Mouse (Mus musculus): Measurements from ENCODE around the gene Mical3.

The Mical3 gene

DNA sequence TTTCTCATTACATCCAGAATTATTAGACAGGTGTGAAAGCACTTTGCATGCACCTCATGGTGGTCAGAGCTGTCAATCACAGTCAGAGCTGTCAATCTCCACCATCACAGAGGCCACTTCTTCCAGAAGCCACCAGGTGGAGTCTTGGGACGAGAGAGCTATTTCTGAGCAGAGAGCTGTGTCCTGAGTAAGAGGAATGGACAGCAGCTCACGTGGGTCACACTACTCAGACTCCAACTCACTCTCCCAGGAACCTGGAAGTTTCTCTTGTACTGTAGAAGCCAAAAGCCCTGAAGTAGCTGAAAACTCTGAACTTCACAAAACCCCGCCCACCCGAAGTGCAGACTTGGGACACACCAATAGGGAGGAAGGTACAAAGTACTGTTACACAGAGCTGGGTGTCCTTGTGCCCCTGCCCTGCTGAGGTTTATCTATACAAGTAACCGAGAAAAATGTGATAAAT is 227.3 kb downstream of the Mical3 start:
- peak in 1 of 2 experiments; percentile 55 for DNase-seq (ENCODE audit: low spot score in 2 of 2)

DNA sequence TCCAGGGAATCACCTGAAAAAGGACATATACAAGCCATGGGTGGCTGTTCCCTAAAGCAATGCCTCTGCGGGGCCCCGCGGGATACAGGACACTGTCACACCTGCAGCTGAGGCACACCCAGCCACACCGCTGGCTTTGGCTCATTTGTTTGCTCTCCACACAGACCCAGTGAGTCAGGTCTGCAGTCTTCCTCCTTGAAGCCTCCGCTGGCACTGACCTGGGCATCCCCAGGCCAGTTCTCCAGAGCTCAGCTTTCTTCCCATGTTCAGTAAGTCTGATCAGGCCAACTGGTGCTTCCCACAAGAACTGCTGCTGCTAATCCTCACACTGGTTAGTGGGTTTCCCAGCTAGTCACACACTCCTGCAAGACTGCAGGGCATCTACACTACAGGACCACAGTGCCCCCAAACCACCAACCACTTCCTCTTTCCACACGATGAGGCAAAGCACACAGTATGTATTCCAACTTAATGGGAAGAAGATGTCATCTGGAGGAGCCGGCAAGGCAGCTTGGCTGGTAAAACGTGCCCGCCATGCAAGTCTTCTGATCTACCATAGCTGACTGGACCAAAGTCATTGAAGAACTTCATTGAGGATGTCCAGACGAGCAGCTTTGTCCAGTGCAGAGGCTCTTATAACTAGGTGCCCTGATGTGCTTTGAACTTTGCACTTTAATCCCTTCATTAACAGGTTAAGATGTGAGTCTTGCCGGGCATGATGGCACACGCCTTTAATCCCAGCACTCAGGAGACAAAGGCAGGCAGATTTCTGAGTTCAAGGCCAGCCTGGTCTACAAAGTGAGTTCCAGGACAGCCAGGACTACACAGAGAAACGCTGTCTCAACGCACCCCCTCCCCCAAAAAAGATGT is 228.8 kb downstream of the Mical3 start:
- DNase-seq (ENCODE audit: low spot score in 2 of 2), result peak; percentile 48 to 51

DNA sequence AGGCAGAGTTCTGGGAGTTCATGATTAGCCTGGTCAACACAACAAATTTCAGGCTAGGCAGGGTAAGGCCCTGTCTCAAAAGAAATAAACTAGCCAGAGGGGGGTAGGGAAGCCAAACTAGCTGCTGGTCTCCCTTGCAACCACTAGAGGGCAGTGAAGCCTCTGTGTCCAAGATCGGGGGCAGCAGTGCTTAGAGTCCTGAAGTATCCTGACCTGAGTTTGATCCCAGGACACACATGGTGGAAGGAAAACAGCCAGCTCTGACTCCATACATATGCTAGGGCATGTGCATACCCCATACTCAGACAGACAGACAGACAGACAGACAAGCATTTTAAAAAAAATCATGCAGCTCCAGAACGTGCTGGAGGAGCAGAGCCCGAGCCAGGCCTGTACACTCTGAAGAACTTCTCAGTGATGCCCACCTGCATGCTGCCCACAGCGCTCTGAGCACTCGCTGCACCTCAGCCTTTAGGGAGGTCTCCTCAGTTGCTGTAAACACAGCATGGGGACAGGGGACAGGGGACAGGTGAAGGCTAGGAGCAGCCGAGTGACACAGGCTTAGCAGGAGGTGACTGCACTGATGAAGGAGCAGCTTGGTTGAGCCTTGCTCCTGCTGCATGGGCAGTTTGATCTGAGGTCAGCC is 232.5 kb downstream of the Mical3 start:
- peak in 1 of 2 experiments; percentile 65 for DNase-seq (ENCODE audit: low spot score in 2 of 2)

DNA sequence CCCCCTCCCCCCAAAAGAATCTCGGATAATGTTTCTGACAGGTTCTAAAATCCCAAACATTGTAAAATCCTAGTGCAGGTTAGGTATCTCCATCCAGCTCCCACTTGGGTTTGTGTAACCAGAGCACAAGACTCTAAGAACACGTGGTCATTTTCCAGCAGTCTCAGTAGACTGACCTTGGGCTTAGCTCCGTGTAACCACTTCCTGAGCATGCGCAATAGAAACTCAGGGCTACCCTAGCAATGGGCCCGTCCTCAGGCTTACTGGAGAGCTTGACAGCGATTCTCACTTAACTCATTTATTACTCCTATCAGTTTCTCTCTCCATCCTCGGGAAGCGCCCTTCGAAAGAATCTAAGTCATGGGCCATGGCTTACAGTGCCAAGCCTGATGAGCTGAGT is 236.3 kb downstream of the Mical3 start:
- DNase-seq (ENCODE audit: low spot score in 2 of 2), result no peak

DNA sequence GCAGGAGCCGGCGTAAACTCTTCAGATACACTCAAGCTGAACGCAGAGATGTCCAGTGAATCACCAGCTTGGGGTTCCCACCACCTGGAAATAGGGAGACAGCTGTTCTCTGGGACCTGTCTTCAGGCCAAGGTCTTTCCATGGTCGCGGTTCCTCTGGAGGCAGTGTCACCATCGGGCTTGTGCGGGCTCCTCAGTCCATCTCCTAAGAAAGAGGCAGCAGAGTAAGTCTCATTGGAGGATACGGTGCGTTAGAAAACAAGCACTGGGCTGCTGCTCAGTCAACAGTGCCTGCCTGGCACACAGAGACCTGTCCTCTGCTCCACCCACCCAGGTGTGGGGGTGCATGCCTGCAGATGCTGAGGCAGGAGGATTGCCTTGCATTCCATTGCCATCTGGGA is 236.7 kb downstream of the Mical3 start:
- no peak for DNase-seq (ENCODE audit: low spot score in 2 of 2)

DNA sequence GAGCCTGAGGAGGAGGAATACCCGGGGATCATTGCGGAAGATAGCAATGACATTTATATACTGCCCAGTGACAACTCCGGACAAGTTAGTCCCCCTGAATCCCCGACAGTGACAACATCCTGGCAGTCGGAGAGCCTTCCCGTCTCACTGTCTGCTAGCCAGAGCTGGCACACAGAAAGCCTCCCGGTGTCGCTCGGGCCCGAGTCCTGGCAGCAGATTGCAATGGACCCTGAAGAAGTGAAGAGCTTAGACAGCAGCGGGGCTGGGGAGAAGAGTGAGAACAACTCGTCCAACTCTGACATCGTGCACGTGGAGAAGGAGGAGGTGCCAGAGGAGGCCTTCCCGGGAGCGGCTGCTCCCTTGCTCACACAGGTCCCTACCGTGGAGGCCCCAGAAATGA is 244.1 kb downstream of the Mical3 start:
- no peak for DNase-seq (ENCODE audit: low spot score in 2 of 2)

DNA sequence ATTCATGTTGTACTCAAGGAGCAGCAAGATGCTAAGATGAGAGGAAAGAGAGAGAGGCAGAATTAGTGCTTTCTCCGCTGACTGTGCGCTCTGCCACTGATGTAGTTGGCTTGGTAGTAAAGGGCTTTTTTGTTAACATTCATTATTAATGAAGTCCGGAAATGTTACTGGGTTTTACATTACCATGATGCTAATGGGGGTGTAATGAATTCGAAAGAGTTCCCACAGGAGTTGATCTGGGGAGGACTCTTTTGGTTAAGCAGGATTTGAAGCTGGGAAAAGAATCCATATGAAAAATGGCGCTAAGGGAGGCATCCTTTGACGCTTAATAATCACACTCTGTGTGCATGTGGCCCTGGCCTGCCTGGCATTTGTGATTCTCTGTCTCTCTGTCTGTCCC is 246.4 kb downstream of the Mical3 start:
- DNase-seq (ENCODE audit: low spot score in 2 of 2), result no peak
